ENCODE assay signal across 19 mouse cellular contexts in genomic region chr19:40881700-40882099, GRCm38 (mm10). TPM values are rescaled to one million over a fixed set of nuclear protein-coding genes. Genes with fewer than 3 reads are reported as not detected.
DNase-seq lines count a peak whose midpoint lies in the region; ATAC-seq and TF ChIP-seq lines count a peak whose summit lies in the region.
"Had no signal": no experiment of that assay in that cellular context is flagged by ENCODE, and none has a peak within 500 bp of the region (broad histone marks: within the 10 kb centered on the region; RNA-seq: fewer than 3 reads in every experiment).

No protein-coding gene starts in this region.

- TF ChIP-seq EP300 in lung, postnatal 0 days (IDR thresholded peaks at IDR 0.05) = no peak
- no peak for TF ChIP-seq EP300 in stomach, postnatal 0 days (optimal IDR thresholded peaks at IDR 0.05)

- H3K27me3 ChIP-seq in lung, postnatal 0 days (replicated peaks; ENCODE audit: insufficient read depth, low read length) = peaks cover 15% of the 10 kb centered on the region; the same call in 1 of the 2 replicates
- peaks cover 3% of the 10 kb centered on the region; the same call in 1 of the 2 replicates for H3K27me3 ChIP-seq in stomach, postnatal 0 days (ENCODE audit: control insufficient read depth, insufficient read depth, low read length)
- H3K27me3 ChIP-seq: CH12.LX had no signal

- DNase-seq in lung, postnatal 0 days (ENCODE audit: low spot score) = peak; percentile 22
- no peak for DNase-seq in lung, postnatal 10 days
- DNase-seq in stomach, postnatal 0 days (ENCODE audit: low spot score) = no peak
- no peak for DNase-seq in layer of hippocampus, postnatal 14 days (ENCODE audit: low spot score in 2 of 2)
- DNase-seq: adrenal gland, adult 2 months; adrenal gland, adult 8-10 months; adrenal gland, postnatal 10 days; adrenal gland, postnatal 14 days; adrenal gland, postnatal 25 days; adrenal gland, postnatal 36 days; B cell, adult 2 months; cerebellum, adult 11 months; cerebellum, adult 11-12 months; cerebellum, adult 18-20 months had no signal

- H3K4me1 ChIP-seq in lung, postnatal 0 days (ENCODE audit: insufficient read depth, low read depth, low read length) = no peaks in the 10 kb centered on the region
- H3K4me1 ChIP-seq in stomach, postnatal 0 days (replicated peaks; ENCODE audit: control insufficient read depth, insufficient read depth) = no peaks in the 10 kb centered on the region

- H3K9ac ChIP-seq in lung, postnatal 0 days (replicated peaks; ENCODE audit: low read depth) = no peak overlapping the region
- H3K9ac ChIP-seq in stomach, postnatal 0 days (ENCODE audit: low read length) = no peak overlapping the region

- no peaks in the 10 kb centered on the region for H3K36me3 ChIP-seq in lung, postnatal 0 days (ENCODE audit: insufficient read depth, low read length)
- no peaks in the 10 kb centered on the region for H3K36me3 ChIP-seq in stomach, postnatal 0 days (ENCODE audit: control insufficient read depth, insufficient read depth, low read length)
- H3K36me3 ChIP-seq: G1E had no signal

- no peak overlapping the region for H3K4me3 ChIP-seq in lung, postnatal 0 days (ENCODE audit: low read depth, low read length)
- no peak overlapping the region for H3K4me3 ChIP-seq in stomach, postnatal 0 days (ENCODE audit: low read depth, low read length)

- H3K4me2 ChIP-seq in lung, postnatal 0 days (replicated peaks; ENCODE audit: low read depth, low read length) = no peak overlapping the region
- H3K4me2 ChIP-seq in stomach, postnatal 0 days (replicated peaks; ENCODE audit: low read depth) = no peak overlapping the region

- peak; percentile 56; the same call in 1 of the 2 replicates for ATAC-seq in lung, postnatal 0 days
- peak; percentile 80 for ATAC-seq in stomach, postnatal 0 days (ENCODE audit: low FRiP score, low TSS enrichment)
- ATAC-seq: activated CD4-positive, CD25-positive, alpha-beta regulatory T cell, adult 4 months; CD4-positive, CD25-positive, alpha-beta regulatory T cell, adult 4 months; Patski had no signal

- WGBS in lung, postnatal 0 days = 77% methylated on average over 4 of the region's 4 CpGs
- WGBS in stomach, postnatal 0 days = 83% methylated on average over 4 of the region's 4 CpGs

- no peaks in the 10 kb centered on the region for H3K9me3 ChIP-seq in lung, postnatal 0 days (ENCODE audit: low read length)
- H3K9me3 ChIP-seq in stomach, postnatal 0 days (ENCODE audit: control insufficient read depth, low read length) = no peaks in the 10 kb centered on the region
- H3K9me3 ChIP-seq: G1E had no signal

- no peak overlapping the region for H3K27ac ChIP-seq in lung, postnatal 0 days (ENCODE audit: low read length)
- no peak overlapping the region for H3K27ac ChIP-seq in stomach, postnatal 0 days (replicated peaks)

- no peak for TF ChIP-seq CTCF in lung, postnatal 0 days (IDR thresholded peaks at IDR 0.05)
- no peak for TF ChIP-seq CTCF in stomach, postnatal 0 days (IDR thresholded peaks at IDR 0.05; ENCODE audit: low read depth)

RNA-seq across cellular contexts. Expression of gene Zfp518a, which starts 12.8 kb away (rescaled TPM):
- polyA plus RNA-seq in lung, postnatal 0 days (2015; fragmentation: Nextera tagmentation; extraction: Ambion mirVana) = 5.9 and 6.7 TPM in 2 replicates
- polyA plus RNA-seq in stomach, postnatal 0 days (2015; fragmentation: Nextera tagmentation; extraction: Ambion mirVana) = 6.1 and 6.8 TPM in 2 replicates
- 1 to 10 TPM; 7.8 to 8.3 TPM for total RNA-seq in layer of hippocampus, postnatal 14 days (2021)
- polyA plus RNA-seq: G1E had no signal

RNA-seq across cellular contexts. Expression of gene Ccnj, which starts 50.6 kb away (rescaled TPM):
- polyA plus RNA-seq in lung, postnatal 0 days (2015; fragmentation: Nextera tagmentation; extraction: Ambion mirVana) = 12.7 and 14.8 TPM in 2 replicates
- polyA plus RNA-seq in stomach, postnatal 0 days (2015; fragmentation: Nextera tagmentation; extraction: Ambion mirVana) = 3.0 TPM in 2 replicates
- total RNA-seq in layer of hippocampus, postnatal 14 days (2021) = 1 to 10 TPM; 8.2 to 8.4 TPM
